Mouse (Mus musculus): ENCODE data around the gene H2-M5.
"Not testable (repeated sequence)": the region's sequence is repeated elsewhere in the genome, so short reads cannot be mapped to it uniquely, and the experiment has no call there.

The H2-M5 gene

DNA sequence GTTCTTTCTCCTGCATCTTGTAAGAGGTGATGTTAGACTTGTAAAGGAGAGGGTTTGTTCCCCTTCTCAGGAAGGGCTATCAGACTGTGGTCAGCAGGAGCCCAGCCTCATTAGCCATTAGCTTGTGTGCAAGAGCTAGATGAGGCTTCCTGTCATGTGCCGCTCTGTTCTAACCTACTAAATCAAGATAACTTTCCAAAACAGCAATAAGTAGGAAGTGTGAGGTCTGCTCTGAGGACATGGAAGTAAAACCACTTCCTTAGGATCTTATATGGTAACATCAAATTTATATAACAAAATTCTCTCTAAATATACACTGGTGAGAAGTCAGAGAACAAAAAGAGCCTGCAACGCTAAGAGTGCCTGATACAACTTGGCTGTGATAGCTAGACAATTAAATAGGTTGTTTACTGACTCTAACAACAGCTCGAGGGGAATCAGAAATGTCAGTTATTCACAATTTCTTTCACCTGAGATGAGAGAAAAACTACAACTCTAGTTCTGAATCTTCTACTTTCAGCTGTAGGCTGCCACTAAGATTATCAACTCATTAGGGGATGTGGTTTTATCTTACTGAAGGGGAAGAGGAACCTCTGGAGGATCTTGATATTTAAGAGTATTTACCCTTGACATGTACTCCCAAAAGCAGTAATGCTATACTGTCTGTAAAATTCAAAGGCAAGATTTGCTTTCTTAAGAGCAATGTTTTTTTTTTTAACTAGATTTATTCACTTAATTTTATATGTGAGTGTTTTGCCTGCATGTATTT, 3.2 kb upstream of the H2-M5 start:
- no peak for DNase-seq

DNA sequence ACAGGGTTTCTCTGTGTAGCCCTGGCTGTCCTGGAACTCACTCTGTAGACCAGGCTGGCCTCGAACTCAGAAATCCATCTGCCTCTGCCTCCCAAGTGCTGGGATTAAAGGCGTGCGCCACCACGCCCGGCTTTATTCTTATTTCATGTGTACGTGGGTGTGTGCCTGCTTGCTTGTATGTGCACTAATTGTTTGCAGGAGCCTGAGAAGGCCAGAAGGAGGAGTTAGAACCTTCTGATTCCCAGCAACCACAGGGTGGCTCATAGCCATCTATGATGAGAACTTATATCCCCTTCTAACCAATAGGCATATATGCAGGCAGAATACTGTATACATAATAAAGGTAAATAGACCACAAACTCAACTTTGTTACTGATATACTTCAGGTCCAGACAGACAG, 1.3 kb upstream of the H2-M5 start:
- DNase-seq, result not testable (repeated sequence)

DNA sequence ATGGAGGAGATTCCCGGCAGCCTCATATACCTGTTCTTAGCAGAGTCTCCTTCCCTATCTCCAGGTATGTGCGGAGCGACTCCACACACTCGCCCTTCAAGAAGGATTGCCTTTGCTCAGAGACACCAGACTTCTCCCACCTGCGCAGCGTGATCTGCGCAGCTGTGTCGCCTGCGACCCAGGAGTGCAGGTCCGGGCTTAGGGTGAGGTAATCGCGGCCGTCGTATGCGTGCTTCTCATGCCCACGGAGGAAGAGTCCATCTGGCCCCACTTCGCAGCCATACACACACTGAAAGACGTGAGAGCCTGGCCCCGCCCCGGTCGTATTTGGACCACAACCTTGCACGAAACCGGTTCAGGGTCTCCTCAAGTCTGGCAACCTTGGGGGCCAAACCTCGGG, 862 bp downstream of the H2-M5 start:
- DNase-seq, result no peak

DNA sequence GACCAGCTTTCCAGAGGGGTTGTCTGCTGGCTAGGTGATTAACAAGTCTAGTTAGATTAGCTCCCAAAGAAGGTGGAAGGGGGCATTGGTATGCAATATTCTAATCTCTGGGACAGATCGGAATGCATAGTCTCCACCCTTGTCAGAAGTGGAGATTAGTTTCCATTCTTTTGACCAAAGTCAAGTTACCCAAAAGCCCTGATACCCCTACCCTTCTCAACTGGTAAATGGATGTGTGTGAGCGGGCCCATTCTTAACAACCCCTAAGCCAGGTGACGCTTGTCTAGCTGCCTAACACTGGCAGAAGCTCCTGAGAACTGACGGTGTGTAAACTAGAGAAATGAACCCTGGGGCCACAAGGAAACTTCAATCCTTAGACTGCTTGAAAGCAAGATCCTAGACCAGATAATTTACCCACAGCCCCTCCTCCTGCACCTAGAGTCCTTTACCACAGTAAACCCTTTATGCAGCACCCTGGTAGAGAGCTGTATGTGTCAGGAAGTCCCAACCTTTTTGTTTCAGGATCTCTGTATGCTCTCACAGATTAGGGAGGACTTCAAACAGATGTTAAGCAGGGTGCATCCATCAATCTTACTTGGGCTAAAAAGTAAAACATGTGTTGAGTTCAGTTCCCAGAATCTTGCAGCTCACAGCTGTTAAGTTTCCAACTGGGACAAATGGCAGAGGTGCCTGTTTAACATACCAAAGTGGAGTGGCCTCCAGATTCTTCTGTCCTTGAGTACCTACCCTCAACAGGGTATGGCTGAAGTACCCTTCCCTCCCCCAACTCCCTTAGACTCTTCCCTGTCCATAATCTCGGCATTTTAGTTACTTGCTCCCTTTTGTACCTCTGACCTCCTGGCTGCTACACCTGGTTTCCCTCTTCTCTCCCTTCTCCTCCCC, 6.8 kb downstream of the H2-M5 start:
- no peak for DNase-seq

DNA sequence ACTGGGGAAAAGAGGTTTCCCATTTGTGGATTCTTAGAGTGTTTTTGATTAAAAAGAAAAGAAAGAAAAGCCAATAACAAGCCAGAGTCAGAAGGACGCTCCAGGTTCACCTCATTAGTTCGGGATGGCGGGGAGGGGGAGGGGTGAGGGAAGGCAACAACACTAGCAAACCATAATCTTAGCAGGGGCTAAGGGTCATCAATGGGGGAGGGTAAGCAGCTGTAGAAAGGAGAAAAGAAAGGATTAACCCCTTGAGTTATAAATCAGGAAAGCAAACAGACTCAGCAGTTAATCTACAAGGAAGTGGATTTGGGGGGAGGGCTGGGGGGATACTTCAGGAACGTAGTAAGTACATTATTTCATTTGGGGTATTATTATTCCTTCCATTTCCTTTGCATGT, 7.5 kb downstream of the H2-M5 start:
- DNase-seq, result no peak

DNA sequence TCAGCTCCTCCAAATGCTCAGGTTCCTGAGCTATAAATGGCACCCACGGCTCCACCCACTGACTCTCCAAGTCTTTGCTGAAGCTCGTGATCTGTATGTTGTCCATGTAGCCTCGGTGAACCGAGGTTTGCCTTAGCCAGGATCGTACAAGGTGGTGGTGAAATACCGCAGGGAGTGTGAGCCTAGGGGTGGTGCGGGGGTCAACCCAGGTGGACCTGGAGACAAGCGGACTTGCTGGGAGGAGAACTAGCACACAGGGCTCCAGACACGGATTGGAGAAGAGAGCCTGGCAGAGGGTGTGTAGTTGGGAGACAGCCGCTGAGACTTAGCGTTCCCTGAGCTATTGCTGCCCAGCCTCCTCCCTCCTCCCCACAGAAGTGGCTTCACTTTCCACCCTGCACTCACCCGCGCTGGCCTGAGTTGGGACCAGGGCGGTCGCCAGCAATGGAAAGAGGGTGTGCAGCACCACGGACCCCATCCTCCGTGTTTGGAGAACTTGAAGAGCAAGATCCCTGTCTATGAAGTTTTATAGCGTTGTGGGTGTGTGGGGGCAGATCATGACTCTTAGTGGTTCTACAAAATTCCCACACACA, 8.0 kb downstream of the H2-M5 start, which contains the start of gene 2410137M14Rik:
TSS of gene 2410137M14Rik (minus strand) at position 17 of the 593 bp plus-strand sequence.
- peak; percentile 93 for DNase-seq

DNA sequence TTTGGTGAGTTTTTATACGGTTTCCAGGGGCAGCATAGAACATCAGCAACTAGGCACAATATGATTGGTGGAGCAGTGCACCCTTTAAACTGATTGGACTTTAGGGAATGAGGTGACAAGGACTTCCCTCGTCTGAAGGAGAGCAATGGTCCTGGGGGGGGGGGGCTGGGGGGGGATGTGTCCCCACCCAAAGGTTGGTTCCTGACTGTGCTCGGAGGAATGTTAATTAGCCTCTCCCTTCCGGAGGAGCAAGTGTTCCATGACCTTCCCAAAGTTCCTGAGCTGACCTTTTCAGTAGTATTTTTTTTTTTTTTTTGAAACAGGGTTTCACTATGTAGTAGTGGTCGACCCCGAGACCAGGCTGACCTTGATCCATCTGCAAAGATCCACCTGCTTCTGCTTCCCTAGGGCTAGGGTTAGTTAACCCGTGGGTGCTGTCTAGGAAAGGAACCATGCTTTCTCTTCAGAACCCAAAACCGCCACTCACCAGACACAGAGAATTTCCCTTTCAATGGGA, 16.0 kb downstream of the H2-M5 start:
- no peak for DNase-seq

DNA sequence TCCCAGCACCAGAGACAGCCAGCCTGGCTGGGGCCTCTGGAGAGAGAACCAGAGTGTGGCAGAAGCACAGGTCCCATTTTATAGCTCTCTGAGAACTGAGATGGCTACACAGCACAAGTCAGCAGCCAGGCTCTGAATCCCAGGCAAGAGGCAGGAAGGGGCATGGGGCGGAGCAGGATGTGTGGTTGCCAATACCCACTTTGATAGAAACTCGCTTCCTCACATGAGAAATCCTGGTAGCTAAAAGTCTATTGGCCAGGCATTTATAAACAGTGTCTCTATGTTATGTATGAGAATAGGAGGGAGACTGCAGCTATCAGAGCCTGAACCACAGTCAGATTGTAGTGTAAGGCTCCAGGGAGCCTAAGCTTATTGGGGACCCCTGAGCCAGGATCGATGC, 16.5 kb downstream of the H2-M5 start:
- no peak for DNase-seq

DNA sequence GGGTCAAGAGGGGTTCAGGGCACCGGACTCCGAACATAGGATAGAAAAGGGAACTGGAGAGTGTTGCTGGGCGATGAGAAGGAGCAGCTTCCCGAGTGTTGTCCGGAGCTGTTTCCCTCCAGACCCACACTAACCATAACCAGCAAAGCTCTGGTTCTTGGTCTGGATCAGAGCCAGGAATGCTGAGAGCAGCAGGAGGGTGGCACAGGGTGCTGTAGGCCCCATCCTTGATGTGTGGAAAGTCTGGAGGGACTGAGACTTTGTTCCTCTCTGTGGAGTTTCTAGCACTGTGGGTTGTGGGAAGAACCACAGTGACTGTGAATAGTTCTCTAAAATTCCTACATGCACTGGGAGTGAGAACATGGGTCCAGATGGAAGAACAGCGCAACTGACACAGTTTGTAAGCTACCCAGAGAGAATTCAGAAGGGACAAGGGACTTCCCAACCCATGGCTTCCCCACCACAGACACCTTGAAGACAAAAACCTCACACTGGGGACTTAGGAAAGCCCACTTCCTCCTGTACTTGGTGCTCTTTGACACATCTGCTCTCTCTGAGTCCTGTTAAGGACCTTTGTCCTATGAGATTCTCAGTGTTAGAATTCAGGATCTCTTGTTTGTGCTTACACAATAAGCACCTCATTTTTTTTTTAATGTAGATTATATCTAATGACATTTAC, 18.0 kb downstream of the H2-M5 start:
- no peak for DNase-seq

DNA sequence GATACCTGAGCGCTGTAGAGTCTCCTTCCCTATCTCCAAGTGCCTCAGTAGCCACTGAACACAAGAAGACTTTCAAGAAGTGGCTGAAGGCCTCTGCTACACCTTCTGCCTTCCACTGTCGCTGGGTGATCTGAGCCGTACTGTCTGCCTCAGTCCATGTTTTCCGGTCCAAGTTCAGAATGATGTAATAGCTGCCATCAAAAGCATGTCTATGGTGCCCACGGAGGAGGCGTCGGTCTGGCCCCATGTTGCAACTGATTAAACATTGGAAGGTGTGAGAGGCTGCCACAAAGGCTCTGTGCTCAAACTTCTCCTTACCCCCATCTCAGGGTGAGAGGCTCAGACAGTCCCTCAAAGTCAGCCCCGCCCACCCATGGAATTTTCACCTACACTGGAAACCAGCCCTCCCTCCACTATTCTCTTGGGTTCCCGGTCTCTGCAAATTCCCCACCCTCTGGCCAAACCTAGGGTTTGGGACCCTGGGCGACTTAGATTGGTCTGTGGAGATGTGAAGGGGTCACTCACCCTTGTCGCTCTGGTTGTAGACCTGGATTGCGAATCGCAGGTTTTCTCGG, 18.9 kb downstream of the H2-M5 start:
- no peak for DNase-seq

DNA sequence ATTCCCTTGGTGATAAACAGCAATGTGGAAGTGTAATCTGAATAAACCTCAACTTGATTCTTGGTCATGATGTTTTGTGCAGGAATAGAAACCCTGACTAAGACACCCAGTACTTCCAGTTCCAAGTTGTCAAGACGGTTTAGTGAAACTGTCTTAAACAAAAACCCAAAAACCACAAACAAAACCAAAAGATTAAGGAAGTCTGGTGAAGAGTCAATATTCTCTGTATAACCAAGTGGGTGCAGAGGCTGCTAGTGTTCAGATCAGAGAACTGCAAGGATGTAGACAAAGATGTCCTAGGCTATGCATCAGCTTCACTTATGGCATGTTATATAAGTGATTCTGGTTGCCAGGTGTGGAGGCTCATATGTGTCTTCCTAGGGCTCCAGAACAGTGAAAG, 22.5 kb downstream of the H2-M5 start:
- DNase-seq, result no peak

DNA sequence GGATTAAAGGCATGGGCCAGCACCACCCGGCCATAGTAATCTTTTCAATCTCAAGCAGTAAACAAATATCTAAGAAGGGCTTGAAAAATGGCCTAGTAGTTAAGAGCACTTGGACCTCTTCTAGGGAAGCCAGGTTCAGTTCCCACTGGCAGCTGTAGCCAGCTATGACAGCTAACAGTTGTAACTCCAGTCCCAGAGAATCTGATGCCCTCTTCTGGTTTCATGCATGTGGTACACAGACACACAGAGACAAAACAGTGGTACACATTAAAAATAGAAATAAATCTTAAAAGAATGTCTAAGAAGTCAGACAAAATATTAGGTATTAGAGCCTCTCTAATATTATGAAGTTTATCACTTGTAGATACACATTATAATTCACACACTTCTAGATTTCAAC, 28.2 kb downstream of the H2-M5 start:
- DNase-seq, result no peak

DNA sequence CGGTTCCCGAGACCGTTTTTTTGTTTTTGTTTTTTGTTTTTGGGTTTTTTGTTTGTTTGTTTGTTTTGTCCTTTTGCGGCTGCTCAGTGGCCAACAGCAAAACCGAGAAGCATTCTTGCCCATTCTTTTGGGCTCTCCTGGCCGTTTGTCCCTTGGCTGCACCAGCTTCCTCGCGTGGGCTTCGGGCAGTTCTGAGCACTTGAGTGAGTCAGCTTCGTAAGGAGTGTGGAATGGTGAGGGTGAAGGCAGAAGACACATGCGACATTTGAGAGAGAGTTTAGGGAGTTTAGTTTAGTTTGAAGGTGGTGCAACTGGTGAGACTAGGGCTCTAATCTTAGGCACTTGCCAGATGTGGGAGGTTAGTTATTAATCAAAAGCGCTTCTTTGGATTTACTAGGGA, 30.5 kb downstream of the H2-M5 start:
- DNase-seq, result no peak

DNA sequence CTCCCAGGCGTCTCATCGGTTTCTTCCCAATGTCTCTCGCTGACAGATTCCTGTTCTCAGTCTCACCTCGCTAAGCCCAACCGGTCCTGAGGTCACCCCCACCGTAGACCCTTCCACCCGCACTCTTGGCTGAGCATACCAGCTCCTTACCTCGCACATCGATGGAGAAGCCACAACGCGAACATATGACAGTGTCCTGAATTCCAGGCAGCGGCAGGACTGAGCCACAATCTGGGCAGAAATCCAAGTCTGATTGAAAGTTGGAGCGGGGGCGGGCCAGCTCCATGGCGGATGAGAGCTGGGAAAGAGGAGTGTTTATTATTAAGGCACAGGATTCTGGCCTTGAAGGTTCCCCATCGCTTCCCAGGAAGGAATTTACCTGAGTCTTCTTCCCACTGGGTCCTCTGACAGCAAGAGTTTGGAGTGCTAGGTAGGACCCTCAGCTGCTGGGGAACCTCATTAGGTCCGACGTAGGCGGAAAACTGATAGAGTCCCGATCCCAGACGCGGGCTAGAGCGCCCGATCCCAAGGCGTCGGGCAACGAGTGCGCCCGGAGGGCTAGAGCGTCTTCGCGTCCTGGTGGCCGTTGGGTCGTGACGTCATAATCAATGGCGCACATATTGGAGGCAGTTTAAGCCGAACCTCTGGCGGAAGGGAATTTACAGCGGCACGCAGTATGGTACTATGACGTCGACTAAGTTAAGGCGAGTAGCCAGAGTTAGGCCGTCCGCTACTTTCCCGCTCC, 31.2 kb downstream of the H2-M5 start, which contains the start of the genes Znrd1 and Znrd1as:
TSS of gene Znrd1 (minus strand) at position 561 of the 745 bp plus-strand sequence.
TSS of gene Znrd1as (plus strand) at position 594 of the 745 bp plus-strand sequence.
- peak; percentile 100 for DNase-seq

DNA sequence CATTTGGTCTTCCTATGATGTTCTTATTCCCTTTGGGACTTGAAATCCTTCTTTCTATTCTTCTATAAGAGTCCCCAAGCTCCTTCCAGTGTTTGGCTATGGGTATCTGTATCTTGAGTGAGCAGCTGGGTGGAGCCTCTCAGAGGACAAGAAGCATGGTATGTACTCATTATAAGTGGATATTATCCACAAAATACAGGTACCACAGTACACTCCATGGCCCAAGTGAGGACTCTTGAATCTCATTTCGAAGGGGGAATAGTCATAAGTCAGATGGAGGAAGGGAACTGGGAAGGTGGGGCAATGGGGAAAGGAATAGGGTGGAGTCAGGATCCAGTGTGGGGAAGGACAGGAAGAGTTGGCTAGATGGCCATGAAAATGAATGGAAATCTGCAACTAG, 36.3 kb downstream of the H2-M5 start:
- DNase-seq, result peak; percentile 85

DNA sequence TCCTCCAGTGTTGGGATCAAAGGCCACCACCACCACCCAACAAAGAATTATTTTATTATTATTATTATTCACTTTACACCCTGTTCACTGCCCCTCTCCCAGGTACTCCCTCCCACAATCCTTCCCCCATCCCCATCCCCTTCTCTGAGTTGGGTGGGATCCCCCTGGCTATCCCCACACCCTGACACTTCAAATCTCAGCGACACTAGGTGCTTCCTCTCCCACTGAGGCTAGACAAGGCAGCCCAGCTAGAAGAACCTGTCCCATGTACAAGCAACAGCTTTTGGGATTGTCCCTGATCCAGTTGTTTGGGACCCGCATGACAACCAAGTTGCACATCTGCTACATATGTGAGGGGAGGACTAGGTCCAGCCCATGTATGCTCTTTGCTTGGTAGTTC, 36.7 kb downstream of the H2-M5 start:
- DNase-seq, result peak; percentile 92

DNA sequence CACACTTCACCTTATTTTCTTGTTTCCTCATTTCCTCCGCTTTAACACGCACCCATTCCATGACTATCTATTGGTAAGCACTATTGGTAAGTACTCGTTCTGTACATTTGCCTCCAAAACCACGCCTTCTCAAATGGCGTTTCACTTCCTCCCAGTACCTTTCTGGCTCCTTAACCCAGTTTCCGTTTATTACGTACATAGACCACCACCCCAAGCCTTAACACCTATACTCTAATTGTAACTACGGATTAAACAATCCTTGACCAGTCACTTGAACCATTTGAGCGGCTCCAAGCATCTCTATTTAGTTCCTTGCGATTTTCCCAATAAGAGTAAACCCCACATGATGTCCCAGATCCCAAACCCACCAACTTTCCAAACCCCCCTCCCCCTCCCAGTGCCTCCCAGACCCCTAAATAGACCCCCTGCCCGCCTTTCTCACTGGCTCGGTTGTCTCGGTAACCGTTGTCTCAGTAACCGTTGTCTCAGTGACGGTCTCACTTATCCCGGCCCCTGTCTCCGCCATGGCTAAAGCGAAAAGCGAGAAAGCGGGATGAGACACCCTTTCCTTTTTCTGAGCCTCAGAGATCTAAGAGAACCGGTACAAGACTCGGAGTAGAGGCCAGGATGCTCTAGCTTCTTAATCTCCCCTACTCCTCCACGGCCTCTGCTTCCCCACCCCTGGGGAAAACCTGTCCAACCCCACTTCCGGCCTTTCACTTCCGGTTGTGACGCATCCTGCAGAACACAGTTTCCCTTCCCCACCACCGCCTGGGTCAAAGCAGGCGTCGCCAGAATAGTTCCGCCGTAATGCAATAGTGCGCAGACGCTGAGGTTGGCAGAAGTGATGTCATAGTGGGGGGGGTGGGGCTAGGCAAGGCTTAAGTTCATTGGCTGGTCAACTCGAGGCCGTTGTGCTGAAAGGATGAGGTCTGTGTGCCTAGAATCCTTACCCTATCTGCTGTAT, 38.1 kb downstream of the H2-M5 start, which contains the start of gene Ppp1r11:
TSS of gene Ppp1r11 (minus strand) at position 761 of the 967 bp plus-strand sequence.
- peak; percentile 100 for DNase-seq

DNA sequence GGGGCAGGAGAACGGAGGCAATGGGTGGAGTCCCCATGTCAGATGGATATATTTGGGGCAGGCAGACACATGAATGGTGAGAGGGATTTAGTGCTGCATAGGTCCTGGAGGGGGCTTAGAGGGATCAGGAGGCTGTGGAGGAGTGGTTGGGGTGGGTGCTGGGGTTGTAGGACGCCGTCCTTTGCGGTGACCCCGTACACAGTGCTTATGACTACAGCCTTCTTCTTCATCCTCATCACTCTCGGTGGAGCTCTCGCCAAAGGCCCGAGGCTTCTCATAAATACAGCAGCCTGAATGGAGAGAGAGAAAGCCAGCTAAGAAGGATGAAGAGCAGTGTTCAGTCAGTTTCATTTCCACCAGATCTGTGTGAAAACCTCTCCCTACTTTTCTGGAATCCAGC, 40.1 kb downstream of the H2-M5 start:
- peak; percentile 88 for DNase-seq

DNA sequence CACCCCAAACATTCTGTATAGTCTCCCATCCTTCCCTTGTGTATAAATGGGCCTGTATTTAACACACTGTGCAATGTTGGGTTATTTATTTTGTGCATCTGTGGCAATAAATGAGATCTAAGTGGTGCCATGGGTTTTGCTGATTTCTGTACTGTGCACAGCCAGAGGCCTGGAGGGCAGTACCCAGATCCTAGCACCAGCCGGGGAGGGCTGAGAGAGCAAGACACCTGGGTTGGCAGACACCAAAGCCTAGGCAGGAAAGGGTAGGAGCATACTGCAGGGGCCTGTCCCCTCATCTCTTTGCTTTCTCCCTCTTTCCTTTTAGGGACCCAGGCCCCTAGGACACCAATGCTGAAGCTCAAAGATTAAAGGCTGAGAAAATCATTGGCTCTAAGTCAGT, 41.1 kb downstream of the H2-M5 start:
- DNase-seq, result peak; percentile 88

Data from heart, adult 11 months (tissue).